Mouse (Mus musculus): Measurements from ENCODE around the gene Gys2. TPM values are rescaled to one million over a fixed set of nuclear protein-coding genes. Genes with fewer than 3 reads are reported as not detected.

Gys2 gene
- total RNA-seq (2023) = not detected

DNA sequence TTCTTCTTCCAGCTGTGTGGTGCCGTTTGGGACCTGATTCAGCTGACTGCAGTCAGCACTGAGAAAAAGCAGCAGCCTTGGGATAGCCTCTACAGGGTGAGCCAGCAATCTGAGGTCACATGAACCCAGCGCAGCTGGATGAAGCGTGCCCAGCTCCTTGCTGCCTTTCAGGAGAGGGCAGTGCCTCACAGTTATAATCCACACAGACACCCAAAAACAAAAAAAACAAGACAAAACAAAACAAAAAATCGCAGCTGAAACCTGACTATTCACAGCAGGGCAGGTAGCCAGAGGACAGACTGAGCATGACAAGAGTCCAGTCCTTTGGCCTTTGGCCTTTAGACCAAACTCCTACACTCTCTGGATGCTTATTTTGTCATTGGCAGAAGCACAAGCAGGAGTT, at the start of gene Gys2:
Gys2 (minus strand) TSS at position 309 of the 403 bp plus-strand sequence.

DNA sequence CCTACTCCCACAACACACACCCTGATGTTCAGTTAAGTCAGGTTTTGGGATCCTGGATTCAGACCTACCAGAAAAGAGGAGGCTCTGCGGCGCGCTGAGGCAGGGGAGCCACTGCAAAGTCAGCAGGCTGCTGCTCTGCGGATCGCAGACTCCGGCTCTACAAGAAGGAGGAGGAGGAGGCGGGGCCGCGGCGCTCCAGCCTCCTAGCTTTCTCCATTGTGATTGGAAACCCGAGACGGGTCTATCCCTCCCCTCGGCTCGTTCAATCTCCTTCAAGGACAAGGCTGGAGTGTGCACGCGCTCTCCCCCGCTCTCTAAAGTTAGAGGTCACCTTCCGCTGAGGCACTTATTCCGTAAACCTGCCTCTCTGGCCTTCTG, 34.9 kb upstream of the Gys2 start, which contains the start of gene Ldhb:
Ldhb (minus strand) TSS at position 173 of the 378 bp plus-strand sequence.

GRCm38 (mm10) chr6:142412906-142413491, 59.9 kb downstream of the Gys2 start, which contains the start of gene Spx:
TSS of gene Spx (plus strand) at chr6:142413441.

DNA sequence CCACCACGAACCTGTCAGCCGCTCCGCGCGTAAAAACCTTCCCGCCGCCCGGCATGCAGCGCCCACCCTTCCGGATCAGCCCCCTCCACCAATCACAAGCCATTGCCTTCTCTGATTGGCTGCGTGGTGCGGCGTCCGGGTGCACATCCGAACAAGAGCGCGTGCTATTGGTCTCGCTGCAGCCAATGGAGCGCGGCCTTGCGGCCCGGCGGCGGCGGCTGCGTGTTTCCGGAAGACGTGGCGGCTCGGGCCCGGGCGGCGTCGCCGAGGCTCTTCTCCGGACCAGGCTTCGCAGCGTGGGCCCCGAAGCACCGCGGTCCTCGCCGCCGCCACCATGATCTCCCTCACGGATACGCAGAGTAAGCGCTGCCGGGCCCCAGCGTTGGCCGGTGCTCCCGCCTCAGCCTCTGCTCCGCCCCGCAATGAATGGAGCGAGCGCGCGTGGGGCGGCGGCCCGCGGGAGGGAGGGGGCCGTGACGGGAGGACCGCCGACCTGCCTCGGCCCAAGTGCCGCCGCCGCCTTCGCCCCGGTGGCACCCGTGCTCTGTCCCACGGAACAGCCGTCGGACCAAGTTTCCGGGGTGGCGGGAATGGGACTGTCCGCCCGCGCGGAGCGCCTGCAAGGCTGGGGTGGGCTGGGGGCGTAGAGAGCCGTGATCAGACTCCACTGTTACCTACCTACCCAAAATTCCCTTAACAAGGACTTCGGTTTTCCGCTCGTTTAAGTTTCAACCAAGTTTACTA, 85.7 kb downstream of the Gys2 start, which contains the start of the genes Recql and Golt1b:
Recql (minus strand) TSS at position 77 of the 744 bp plus-strand sequence.
Golt1b (plus strand) TSS at position 211 of the 744 bp plus-strand sequence.

Other genes with a start within 250 kb of the Gys2 start
- not detected for gene Iapp, start 174.7 kb downstream of the Gys2 start, total RNA-seq (2023)
- gene Slco1a5, start 150.1 kb downstream of the Gys2 start, total RNA-seq (2023) = not detected
- 10 to 100 TPM; 17.1 to 17.7 TPM for gene Pyroxd1, start 127.5 kb downstream of the Gys2 start, total RNA-seq (2023)
- 10 to 100 TPM; 17.8 to 20.5 TPM for gene Recql, start 86.0 kb downstream of the Gys2 start, total RNA-seq (2023)
- 10 to 100 TPM; 21.5 to 24.0 TPM for gene Golt1b, start 85.9 kb downstream of the Gys2 start, total RNA-seq (2023)
- gene Spx, start 59.7 kb downstream of the Gys2 start, total RNA-seq (2023) = not detected
- gene Ldhb, start 34.8 kb upstream of the Gys2 start, total RNA-seq (2023) = 10 to 100 TPM; 38.4 to 43.9 TPM
- gene Kcnj8, start 98.5 kb upstream of the Gys2 start, total RNA-seq (2023) = not detected
- gene Abcc9, start 229.2 kb upstream of the Gys2 start, total RNA-seq (2023) = not detected

Data from monocyte, adult 59 days (primary cell).